Mouse (Mus musculus) intestine, embryonic 16.5 days (tissue): ENCODE measurements around the gene Bpnt1. TPM values are rescaled to one million over a fixed set of nuclear protein-coding genes. Genes with fewer than 3 reads are reported as not detected.

ENCODE experiments used
- ATAC-seq: fragments of 200-750 bp; cut with Nextera tagmentation; 2 replicates; pipeline ENCODE4 v1.8.0; 2017; ENCODE audit warnings: moderate TSS enrichment, moderate library complexity
- H3K27ac ChIP-seq: fragments of 300-500 bp; sonication (generic); 2 replicates; pipeline ENCODE4 v1.5.1; 2014; ENCODE audit warnings: mild to moderate bottlenecking, low read length
- H3K27me3 ChIP-seq: fragments of 300-500 bp; sonication (generic); replicated peaks from 2 replicates; pipeline ENCODE4 v1.6.1; 2014; ENCODE audit warnings: low read length, control low read depth, mixed read lengths; ENCODE audit not compliant: control insufficient read depth, insufficient read depth
- H3K36me3 ChIP-seq: fragments of 300-500 bp; sonication (generic); 2 replicates; pipeline ENCODE4 v1.6.1; 2014; ENCODE audit warnings: low read length, control low read depth; ENCODE audit not compliant: control insufficient read depth, insufficient read depth
- H3K4me1 ChIP-seq: fragments of 300-500 bp; sonication (generic); 2 replicates; pipeline ENCODE4 v1.6.1; 2014; ENCODE audit warnings: low read length, control low read depth, mixed read lengths; ENCODE audit not compliant: control insufficient read depth, insufficient read depth
- H3K4me2 ChIP-seq: fragments of 300-500 bp; sonication (generic); 2 replicates; pipeline ENCODE4 v1.6.1; 2014; ENCODE audit warnings: low read depth, low read length, control low read depth
- H3K4me3 ChIP-seq: fragments of 300-500 bp; sonication (generic); 2 replicates; pipeline ENCODE4 v1.5.1; 2014; ENCODE audit warnings: mild to moderate bottlenecking, low read length
- H3K9ac ChIP-seq: fragments of 300-500 bp; sonication (generic); 2 replicates; pipeline ENCODE4 v1.6.1; 2014; ENCODE audit warnings: low read depth, low read length
- H3K9me3 ChIP-seq: fragments of 300-500 bp; sonication (generic); 2 replicates; pipeline ENCODE4 v1.6.1; 2016; ENCODE audit warnings: low read length, control low read depth; ENCODE audit not compliant: control insufficient read depth
- WGBS: fragments of 180-500 bp; shearing (Covaris S2); extraction: QIAGEN DNeasy Blood & Tissue Kit; methylation state at CpG from one replicate; pipeline ENCODE4 v1.1.7; 2014; 5-methylcytosine and 5-hydroxymethylcytosine counted together
- polyA plus RNA-seq: library from polyadenylated mRNA; unstranded; fragments of >200 nt; fragmentation: Nextera tagmentation; extraction: Ambion mirVana; gene quantifications from 2 replicates; pipeline ENCODE4 v1.2.1, GENCODE M21; 2015

The Bpnt1 gene
- polyA plus RNA-seq, 1 experiment from 2014 or later: 345 TPM

GRCm38 (mm10) chr1:185296850-185297249 lies 35.1 kb upstream of the Bpnt1 start:
- Histone ChIP-seq H3K27ac (no peak overlapping the region), H3K4me1 (no peaks in the 10 kb centered on the region), H3K4me2 (no peak overlapping the region), H3K27me3 (no peaks in the 10 kb centered on the region), H3K36me3 (peaks cover 12% of the 10 kb centered on the region; the same call in 1 of the 2 replicates), H3K4me3 (no peak overlapping the region), H3K9ac (no peak overlapping the region), H3K9me3 (no peaks in the 10 kb centered on the region)
- WGBS: 91% methylated on average over 7 of the region's 7 CpGs
- ATAC-seq: no peak

- H3K36me3 ChIP-seq: peaks cover 21% of the 10 kb centered on the region
- no peak for ATAC-seq
- 92% methylated on average over 8 of the region's 8 CpGs for WGBS
- no peak overlapping the region for H3K27ac ChIP-seq
- H3K27me3 ChIP-seq: no peaks in the 10 kb centered on the region
- H3K4me1 ChIP-seq: no peaks in the 10 kb centered on the region
- H3K9ac ChIP-seq: no peak overlapping the region
- H3K9me3 ChIP-seq: no peaks in the 10 kb centered on the region
- no peak overlapping the region for H3K4me3 ChIP-seq
- no peak overlapping the region for H3K4me2 ChIP-seq
Observed at GRCm38 (mm10) chr1:185298496-185298895, 33.5 kb upstream of the Bpnt1 start.

- no peaks in the 10 kb centered on the region for H3K4me1 ChIP-seq
- no peak overlapping the region for H3K4me3 ChIP-seq
- H3K9ac ChIP-seq: no peak overlapping the region
- H3K9me3 ChIP-seq: no peaks in the 10 kb centered on the region
- no peak for ATAC-seq
- H3K27ac ChIP-seq: no peak overlapping the region
- no peak overlapping the region for H3K4me2 ChIP-seq
- WGBS: 93% methylated on average over 6 of the region's 6 CpGs
- no peaks in the 10 kb centered on the region for H3K27me3 ChIP-seq
- H3K36me3 ChIP-seq: peaks cover 18% of the 10 kb centered on the region
Observed at GRCm38 (mm10) chr1:185302816-185303215, 29.1 kb upstream of the Bpnt1 start.

- Histone ChIP-seq H3K27ac (peak overlapping the region; percentile 43; the same call in 1 of the 2 replicates), H3K4me2 (no peak overlapping the region), H3K4me3 (no peak overlapping the region), H3K27me3 (no peaks in the 10 kb centered on the region), H3K4me1 (0 out of 2 replicates have a peak, but pooled peaks cover 5% of the 10 kb centered on the region), H3K36me3 (peaks cover 16% of the 10 kb centered on the region; the same call in 1 of the 2 replicates), H3K9ac (no peak overlapping the region), H3K9me3 (no peaks in the 10 kb centered on the region)
- ATAC-seq: no peak
- WGBS: 96% methylated on average over 12 of the region's 12 CpGs
Observed at GRCm38 (mm10) chr1:185306836-185307235, 25.1 kb upstream of the Bpnt1 start.

GRCm38 (mm10) chr1:185307645-185308044 lies 24.3 kb upstream of the Bpnt1 start:
- H3K27ac ChIP-seq: peak overlapping the region; percentile 90
- H3K36me3 ChIP-seq: peaks cover 14% of the 10 kb centered on the region; the same call in 1 of the 2 replicates
- WGBS: 74% methylated on average over 7 of the region's 7 CpGs
- no peaks in the 10 kb centered on the region for H3K27me3 ChIP-seq
- no peak overlapping the region for H3K9ac ChIP-seq
- no peak overlapping the region for H3K4me3 ChIP-seq
- H3K9me3 ChIP-seq: no peaks in the 10 kb centered on the region
- ATAC-seq: peak; percentile 37
- H3K4me1 ChIP-seq: 0 out of 2 replicates have a peak, but pooled peaks cover 5% of the 10 kb centered on the region
- H3K4me2 ChIP-seq: 0 out of 2 replicates have a peak overlapping the region, but pooled peaks have one; percentile 12

GRCm38 (mm10) chr1:185308334-185308733 lies 23.6 kb upstream of the Bpnt1 start:
- Histone ChIP-seq H3K4me3 (peak overlapping the region; percentile 31; the same call in 1 of the 2 replicates), H3K4me1 (0 out of 2 replicates have a peak, but pooled peaks cover 5% of the 10 kb centered on the region), H3K27ac (peak overlapping the region; percentile 97), H3K36me3 (peaks cover 11% of the 10 kb centered on the region), H3K27me3 (no peaks in the 10 kb centered on the region), H3K9me3 (no peaks in the 10 kb centered on the region), H3K4me2 (peak overlapping the region; percentile 41), H3K9ac (no peak overlapping the region)
- ATAC-seq: peak; percentile 67
- 69% methylated on average over 2 of the region's 2 CpGs for WGBS

GRCm38 (mm10) chr1:185308908-185309307 lies 23.0 kb upstream of the Bpnt1 start:
- Histone ChIP-seq H3K9me3 (no peaks in the 10 kb centered on the region), H3K4me3 (peak overlapping the region; percentile 31), H3K27ac (peak overlapping the region; percentile 97), H3K36me3 (peaks cover 13% of the 10 kb centered on the region), H3K27me3 (no peaks in the 10 kb centered on the region), H3K4me1 (0 out of 2 replicates have a peak, but pooled peaks cover 5% of the 10 kb centered on the region), H3K4me2 (peak overlapping the region; percentile 41), H3K9ac (peak overlapping the region; percentile 46)
- WGBS: 41% methylated on average over 4 of the region's 4 CpGs
- peak; percentile 86 for ATAC-seq

GRCm38 (mm10) chr1:185311949-185312348 lies 20.0 kb upstream of the Bpnt1 start:
- H3K36me3 ChIP-seq: peaks cover 20% of the 10 kb centered on the region
- H3K27ac ChIP-seq: peak overlapping the region; percentile 87
- peak overlapping the region; percentile 34 for H3K4me3 ChIP-seq
- H3K4me2 ChIP-seq: no peak overlapping the region
- H3K9me3 ChIP-seq: no peaks in the 10 kb centered on the region
- 68% methylated on average over 9 of the region's 9 CpGs for WGBS
- peak overlapping the region; percentile 48; the same call in 1 of the 2 replicates for H3K9ac ChIP-seq
- peak; percentile 75 for ATAC-seq
- no peaks in the 10 kb centered on the region for H3K27me3 ChIP-seq
- H3K4me1 ChIP-seq: 0 out of 2 replicates have a peak, but pooled peaks cover 5% of the 10 kb centered on the region

- Histone ChIP-seq H3K9ac (no peak overlapping the region), H3K27ac (no peak overlapping the region), H3K27me3 (no peaks in the 10 kb centered on the region), H3K36me3 (peaks cover 19% of the 10 kb centered on the region), H3K4me3 (no peak overlapping the region), H3K4me2 (no peak overlapping the region), H3K4me1 (0 out of 2 replicates have a peak, but pooled peaks cover 5% of the 10 kb centered on the region), H3K9me3 (no peaks in the 10 kb centered on the region)
- ATAC-seq: peak; percentile 30; the same call in 1 of the 2 replicates
- WGBS: 88% methylated on average over 4 of the region's 4 CpGs
Observed at GRCm38 (mm10) chr1:185314546-185314945, 17.4 kb upstream of the Bpnt1 start.
